In the genomic region with DNA sequence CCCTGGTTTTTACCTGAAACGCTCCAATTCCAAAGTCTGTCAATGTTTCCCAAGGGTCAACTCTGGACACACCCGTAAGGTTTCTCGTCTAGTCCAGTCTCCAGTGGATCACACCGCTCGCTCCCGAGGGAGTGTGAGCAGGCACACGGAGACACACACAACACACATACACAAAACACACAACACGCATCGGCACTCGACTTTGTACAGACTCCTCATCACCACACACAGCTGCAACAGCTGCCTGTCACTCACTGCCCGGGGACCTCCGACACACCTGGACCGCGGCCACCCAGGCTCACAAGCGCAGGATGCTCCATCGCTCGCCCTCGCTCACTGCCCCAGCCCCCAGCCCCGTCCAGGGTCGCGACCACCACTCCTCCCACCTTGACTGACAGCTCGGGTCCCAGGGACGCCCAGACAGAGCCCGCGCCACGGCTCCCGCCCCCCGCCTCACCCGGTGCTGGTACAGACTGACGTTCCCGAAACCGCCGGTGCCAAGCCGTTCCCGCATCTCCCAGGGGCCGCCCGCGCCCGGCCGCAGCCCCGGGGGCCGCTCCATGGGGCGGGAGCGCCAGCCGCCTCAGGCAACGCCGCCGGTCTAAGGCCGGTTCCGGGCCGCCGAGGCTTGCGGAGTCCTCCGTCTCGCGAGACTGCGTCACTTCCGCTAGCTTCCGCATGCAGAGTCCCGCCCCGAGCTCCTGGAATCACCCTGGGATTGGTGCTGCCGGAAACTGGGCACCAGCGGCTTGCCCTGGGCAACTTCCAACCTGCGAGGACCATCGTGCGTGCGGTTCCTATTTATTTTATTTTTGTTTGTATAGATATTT, we compare ENCODE assay signal across 8 mouse cellular contexts. TPM values are rescaled to one million over a fixed set of nuclear protein-coding genes. Genes with fewer than 3 reads are reported as not detected.
DNase-seq lines count a peak whose midpoint lies in the region; ATAC-seq and TF ChIP-seq lines count a peak whose summit lies in the region.

Gene Chuk (minus strand): TSS at position 650 of the 830 bp plus-strand sequence.

- peaks cover 30% of the 10 kb centered on the region for H3K36me3 ChIP-seq in hindbrain, embryonic 13.5 days

- POLR2A ChIA-PET in Patski (lab: Charles Lee): no interaction called here

- DNase-seq in Patski (ENCODE audit: low read depth, low spot score): peak; percentile 68
- DNase-seq in cerebellum, postnatal 14 days: peak; percentile 96 to 98
- peak; percentile 85 to 92 for DNase-seq in frontal cortex, postnatal 14 days (ENCODE audit: low spot score in 2 of 2)
- peak; percentile 87 to 93 for DNase-seq in layer of hippocampus, postnatal 25 days (ENCODE audit: extremely low spot score in 1 of 2, low spot score in 1 of 2)
- DNase-seq in lung, postnatal 25 days (ENCODE audit: low spot score): peak; percentile 98
- DNase-seq in retina, embryonic 14.5 days (ENCODE audit: low spot score): peak; percentile 98
- DNase-seq in thymus, postnatal 4 days: peak; percentile 97

- 1% methylated on average over 67 of the region's 67 CpGs for WGBS in hindbrain, embryonic 13.5 days

- peak; percentile 94 for ATAC-seq in Patski
- ATAC-seq in hindbrain, embryonic 13.5 days (ENCODE audit: low FRiP score): peak; percentile 99

- H3K4me3 ChIP-seq in hindbrain, embryonic 13.5 days: peak within 1 kb of the TSS; percentile 91

- peak within 1 kb of the TSS; percentile 85 for H3K27ac ChIP-seq in hindbrain, embryonic 13.5 days

- H3K27me3 ChIP-seq in Patski: no peaks in the 10 kb centered on the region
- H3K27me3 ChIP-seq in hindbrain, embryonic 13.5 days: no peaks in the 10 kb centered on the region

- peaks cover 31% of the 10 kb centered on the region for H3K4me1 ChIP-seq in hindbrain, embryonic 13.5 days (replicated peaks)

- in situ Hi-C loops in Patski (cut with MboI; ENCODE audit: low pct_unique_long_range_greater_than_20kb): no loop called here

- peak within 1 kb of the TSS; percentile 94 for H3K9ac ChIP-seq in hindbrain, embryonic 13.5 days

- peak within 1 kb of the TSS; percentile 81 for H3K4me2 ChIP-seq in hindbrain, embryonic 13.5 days

- no peaks in the 10 kb centered on the region for H3K9me3 ChIP-seq in hindbrain, embryonic 13.5 days

- TF ChIP-seq CTCF in Patski (IDR thresholded peaks at IDR 0.05): no peak

- CTCF ChIA-PET in Patski (lab: Charles Lee): interaction anchor here (2.4 kb wide), 1 partner anchor 11 kb away, joined by 7 read pairs; no protein-coding TSS in a partner anchor

RNA-seq across cellular contexts. Expression of gene Chuk, which starts in this region (rescaled TPM):
- 62.1 TPM for polyA plus RNA-seq in Patski (2021)
- 65.7 and 67.5 TPM in 2 replicates for polyA plus RNA-seq in hindbrain, embryonic 13.5 days (2015; fragmentation: Nextera tagmentation; extraction: Ambion mirVana)
- total RNA-seq in layer of hippocampus, postnatal 25 days (2021): 10 to 100 TPM; 32.2 to 49.4 TPM

Comparison
In these comparisons a context has a peak if more than half of its experiments do, and no peak if none do; other contexts are left out.
1. Peak in every context shown above with its lines: DNase-seq, ATAC-seq, H3K4me3 ChIP-seq and H3K27ac ChIP-seq.